Mouse (Mus musculus): ENCODE measurements around the gene Ift52. TPM values are rescaled to one million over a fixed set of nuclear protein-coding genes. Genes with fewer than 3 reads are reported as not detected.

Gene Ift52
- polyA plus RNA-seq, 1 experiment from 2014 or later = 51.7 TPM

- H3K36me3 ChIP-seq = peaks cover 13% of the 10 kb centered on the region
- no peak overlapping the region for H3K9ac ChIP-seq
- WGBS = 95% methylated on average over 3 of the region's 3 CpGs
- H3K4me3 ChIP-seq (replicated peaks) = no peak overlapping the region
- no peak for ATAC-seq (replicated peaks; ENCODE audit: low FRiP score)
- no peaks in the 10 kb centered on the region for H3K9me3 ChIP-seq (replicated peaks)
- 0 out of 2 replicates have a peak, but pooled peaks cover 4% of the 10 kb centered on the region for H3K4me1 ChIP-seq
- no peak overlapping the region for H3K27ac ChIP-seq
- H3K4me2 ChIP-seq = no peak overlapping the region
- H3K27me3 ChIP-seq = no peaks in the 10 kb centered on the region
Measured at GRCm38 (mm10) chr2:163084519-163084918, 67.4 kb downstream of the Ift52 start.

- H3K36me3 ChIP-seq = peaks cover 9% of the 10 kb centered on the region; the same call in 1 of the 2 replicates
- 89% methylated on average over 6 of the region's 6 CpGs for WGBS
Measured at GRCm38 (mm10) chr2:163085047-163085446, 67.9 kb downstream of the Ift52 start.

GRCm38 (mm10) chr2:163086561-163086960, 69.4 kb downstream of the Ift52 start:
- ATAC-seq (replicated peaks; ENCODE audit: low FRiP score) = no peak

More at GRCm38 (mm10) chr2:163085047-163085446, 67.9 kb downstream of the Ift52 start:
- 0 out of 2 replicates have a peak, but pooled peaks cover 4% of the 10 kb centered on the region for H3K4me1 ChIP-seq
- no peak overlapping the region for H3K4me3 ChIP-seq (replicated peaks)
- no peak overlapping the region for H3K9ac ChIP-seq
- H3K9me3 ChIP-seq (replicated peaks) = no peaks in the 10 kb centered on the region
- no peak for ATAC-seq (replicated peaks; ENCODE audit: low FRiP score)
- H3K4me2 ChIP-seq = no peak overlapping the region
- no peaks in the 10 kb centered on the region for H3K27me3 ChIP-seq
- no peak overlapping the region for H3K27ac ChIP-seq

GRCm38 (mm10) chr2:163087728-163088127, 70.6 kb downstream of the Ift52 start, which contains the start of gene Gtsf1l:
Gene Gtsf1l (minus strand): TSS chr2:163087855.
- no peak within 1 kb of the TSS for H3K4me3 ChIP-seq (replicated peaks)
- ATAC-seq (replicated peaks; ENCODE audit: low FRiP score) = no peak
- 90% methylated on average over 9 of the region's 9 CpGs for WGBS
- no peaks in the 10 kb centered on the region for H3K27me3 ChIP-seq
- no peaks in the 10 kb centered on the region for H3K4me1 ChIP-seq
- no peak within 1 kb of the TSS for H3K27ac ChIP-seq
- no peaks in the 10 kb centered on the region for H3K9me3 ChIP-seq (replicated peaks)
- no peak within 1 kb of the TSS for H3K9ac ChIP-seq
- H3K4me2 ChIP-seq = no peak within 1 kb of the TSS
- peaks cover 4% of the 10 kb centered on the region; the same call in 1 of the 2 replicates for H3K36me3 ChIP-seq

More at GRCm38 (mm10) chr2:163086561-163086960, 69.4 kb downstream of the Ift52 start:
- Histone ChIP-seq H3K27ac (no peak overlapping the region), H3K27me3 (no peaks in the 10 kb centered on the region), H3K9ac (no peak overlapping the region), H3K4me3 (replicated peaks) (no peak overlapping the region), H3K4me2 (no peak overlapping the region), H3K36me3 (peaks cover 4% of the 10 kb centered on the region; the same call in 1 of the 2 replicates), H3K9me3 (replicated peaks) (no peaks in the 10 kb centered on the region), H3K4me1 (0 out of 2 replicates have a peak, but pooled peaks cover 4% of the 10 kb centered on the region)
- WGBS = 79% methylated on average over 8 of the region's 8 CpGs

- Histone ChIP-seq H3K4me1 (no peaks in the 10 kb centered on the region), H3K9ac (no peak overlapping the region), H3K27me3 (no peaks in the 10 kb centered on the region), H3K4me3 (replicated peaks) (no peak overlapping the region), H3K9me3 (replicated peaks) (no peaks in the 10 kb centered on the region), H3K4me2 (no peak overlapping the region), H3K36me3 (no peaks in the 10 kb centered on the region), H3K27ac (no peak overlapping the region)
- ATAC-seq (replicated peaks; ENCODE audit: low FRiP score) = no peak
- WGBS = 78% methylated on average over 5 of the region's 5 CpGs
Measured at GRCm38 (mm10) chr2:163089475-163090123, 72.4 kb downstream of the Ift52 start.

GRCm38 (mm10) chr2:163094909-163095308, 77.8 kb downstream of the Ift52 start:
- H3K4me2 ChIP-seq = no peak overlapping the region
- no peak for ATAC-seq (replicated peaks; ENCODE audit: low FRiP score)
- H3K36me3 ChIP-seq = no peaks in the 10 kb centered on the region
- 89% methylated on average over 10 of the region's 10 CpGs for WGBS
- no peak overlapping the region for H3K27ac ChIP-seq
- H3K4me1 ChIP-seq = no peaks in the 10 kb centered on the region
- H3K9ac ChIP-seq = no peak overlapping the region
- H3K4me3 ChIP-seq (replicated peaks) = no peak overlapping the region
- H3K9me3 ChIP-seq (replicated peaks) = no peaks in the 10 kb centered on the region
- peaks cover 16% of the 10 kb centered on the region for H3K27me3 ChIP-seq

Small RNA genes within 50 kb of the gene (microRNA-seq; reads per million reads assigned to microRNA genes)
- gene Gm22174 (not detected), gene Mir7003 (0.59 reads per million)

Other genes starting within 250 kb of the Ift52 start
- gene Srsf6, start 85.8 kb upstream of the Ift52 start, polyA plus RNA-seq (2015; fragmentation: Nextera tagmentation; extraction: Ambion mirVana) = 218 and 221 TPM in 2 replicates
- 0.13 and 0.48 TPM in 2 replicates for gene L3mbtl1, start 73.9 kb upstream of the Ift52 start, polyA plus RNA-seq (2015; fragmentation: Nextera tagmentation; extraction: Ambion mirVana)
- gene Sgk2, start 30.0 kb upstream of the Ift52 start, polyA plus RNA-seq (2015; fragmentation: Nextera tagmentation; extraction: Ambion mirVana) = 5.9 and 7.3 TPM in 2 replicates
- gene Mybl2, start 37.3 kb downstream of the Ift52 start, polyA plus RNA-seq (2015; fragmentation: Nextera tagmentation; extraction: Ambion mirVana) = 25.7 and 29.4 TPM in 2 replicates
- gene Gtsf1l, start 70.5 kb downstream of the Ift52 start, polyA plus RNA-seq (2015; fragmentation: Nextera tagmentation; extraction: Ambion mirVana) = not detected in 2 replicates
- gene Tox2, start 185.8 kb downstream of the Ift52 start, polyA plus RNA-seq (2015; fragmentation: Nextera tagmentation; extraction: Ambion mirVana) = 1.7 and 2.7 TPM in 2 replicates

Data from kidney, embryonic 15.5 days (tissue).